Mouse (Mus musculus): Measurements from ENCODE around the gene Ficd.

Ficd gene

GRCm38 (mm10) chr5:113731174-113731573, 4.4 kb upstream of the Ficd start:
- no peak for DNase-seq

DNA sequence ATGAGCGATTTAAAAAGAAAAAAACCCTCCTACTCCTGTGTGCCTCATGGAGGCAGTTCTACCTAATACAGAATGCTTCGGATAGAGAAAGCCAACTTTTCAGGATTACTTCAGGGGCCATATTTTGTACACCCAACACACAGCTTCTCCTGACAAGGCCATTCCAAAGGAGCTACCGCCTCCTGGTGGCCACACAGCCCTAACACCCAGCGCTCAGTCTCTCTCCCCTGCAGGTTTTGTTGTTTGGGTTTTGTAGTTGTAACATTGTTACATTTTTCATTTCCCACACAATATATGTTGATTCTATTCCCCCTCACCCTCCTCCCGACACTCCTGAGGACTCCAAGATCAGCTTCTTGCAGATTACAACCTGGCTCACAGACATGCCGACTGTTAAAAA, 3.4 kb upstream of the Ficd start:
- peak; percentile 57 for DNase-seq

GRCm38 (mm10) chr5:113734376-113734775, 1.2 kb upstream of the Ficd start:
- no peak for DNase-seq

DNA sequence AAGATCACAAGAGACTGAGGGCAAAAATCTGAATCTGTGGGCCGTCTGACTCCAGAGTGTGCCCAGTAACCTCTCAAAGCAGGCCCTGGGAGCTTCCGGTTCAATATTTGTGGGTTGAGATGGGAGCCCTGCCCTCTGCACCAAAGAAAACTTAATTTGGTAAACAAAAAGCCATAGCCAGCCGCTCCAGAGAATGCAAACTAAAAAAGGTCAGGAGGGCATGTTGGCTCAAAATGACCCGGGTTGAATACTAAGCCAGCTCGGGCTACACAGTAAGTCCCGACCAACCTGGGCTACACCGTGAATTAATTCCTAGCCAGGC, 619 bp upstream of the Ficd start:
- no peak for DNase-seq

DNA sequence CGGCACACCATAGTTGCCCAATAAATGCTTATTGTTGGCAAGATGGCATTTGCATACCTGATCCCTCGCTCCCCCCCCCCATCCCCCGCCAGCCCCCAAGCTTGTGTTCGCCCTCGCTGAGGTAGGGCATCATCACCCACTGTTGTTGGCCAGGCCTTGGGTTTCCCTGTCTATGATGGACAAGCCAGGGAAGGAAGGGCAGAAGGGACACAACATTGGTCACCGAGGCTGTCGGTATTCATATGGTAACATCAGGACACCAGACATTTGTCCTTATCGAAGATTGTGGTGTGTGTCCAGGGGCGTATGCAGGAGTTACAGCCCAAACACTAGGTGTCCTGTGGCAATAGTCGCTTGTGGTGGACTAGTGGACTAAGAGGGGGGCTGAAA, 505 bp downstream of the Ficd start:
- DNase-seq = no peak

GRCm38 (mm10) chr5:113736522-113737164, 1.0 kb downstream of the Ficd start:
- DNase-seq = peak; percentile 28

DNA sequence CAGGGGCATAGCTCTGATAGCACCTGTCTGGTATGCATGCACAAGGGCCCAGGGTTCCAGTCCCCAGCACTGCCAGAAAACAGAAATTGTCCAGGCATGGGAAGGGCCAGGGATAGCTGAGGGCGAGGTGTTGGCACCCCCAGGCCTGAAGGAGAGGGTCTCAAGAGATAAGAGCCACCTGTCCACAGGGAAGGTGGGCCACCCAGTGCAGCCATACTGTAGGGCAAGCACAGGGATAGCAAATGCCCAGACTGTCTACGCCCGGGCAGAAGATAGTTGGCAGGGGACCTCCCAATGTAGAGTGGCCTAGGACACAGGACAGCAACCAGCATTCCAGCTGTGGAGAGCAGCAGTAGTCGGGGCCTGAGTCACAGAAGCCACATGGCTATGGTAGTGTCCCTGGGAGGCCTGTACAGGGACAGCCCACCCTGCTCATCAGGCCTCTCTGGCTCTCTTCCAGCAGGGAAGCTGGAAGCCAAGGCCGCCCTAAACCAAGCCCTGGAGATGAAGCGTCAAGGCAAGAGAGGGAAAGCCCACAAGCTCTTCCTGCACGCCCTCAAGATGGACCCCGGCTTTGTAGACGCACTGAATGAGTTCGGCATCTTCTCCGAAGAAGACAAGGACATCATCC, 2.1 kb downstream of the Ficd start:
- no peak for DNase-seq

DNA sequence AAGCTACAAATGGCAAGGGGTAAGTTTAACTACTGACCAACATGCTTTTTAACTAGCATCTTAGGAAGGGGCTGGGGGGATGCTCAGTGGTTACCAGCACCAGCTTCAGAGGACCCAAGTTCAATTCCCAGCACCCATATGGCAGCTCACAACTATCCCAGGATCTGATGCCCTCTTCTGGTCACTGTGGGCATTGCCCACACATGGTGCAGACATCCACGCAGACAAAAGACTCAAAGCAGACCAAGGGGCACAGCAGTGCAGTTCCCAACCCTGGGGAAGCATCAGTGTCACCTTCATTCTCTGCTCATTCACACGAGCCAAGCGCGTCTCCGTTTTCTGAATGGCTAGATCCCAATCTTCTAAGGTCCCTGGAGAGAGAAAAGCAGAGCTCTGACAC, 12.0 kb downstream of the Ficd start:
- no peak for DNase-seq

- no peak for DNase-seq
These were observed 13.1 kb downstream of the Ficd start for GRCm38 (mm10) chr5:113748556-113749331.

DNA sequence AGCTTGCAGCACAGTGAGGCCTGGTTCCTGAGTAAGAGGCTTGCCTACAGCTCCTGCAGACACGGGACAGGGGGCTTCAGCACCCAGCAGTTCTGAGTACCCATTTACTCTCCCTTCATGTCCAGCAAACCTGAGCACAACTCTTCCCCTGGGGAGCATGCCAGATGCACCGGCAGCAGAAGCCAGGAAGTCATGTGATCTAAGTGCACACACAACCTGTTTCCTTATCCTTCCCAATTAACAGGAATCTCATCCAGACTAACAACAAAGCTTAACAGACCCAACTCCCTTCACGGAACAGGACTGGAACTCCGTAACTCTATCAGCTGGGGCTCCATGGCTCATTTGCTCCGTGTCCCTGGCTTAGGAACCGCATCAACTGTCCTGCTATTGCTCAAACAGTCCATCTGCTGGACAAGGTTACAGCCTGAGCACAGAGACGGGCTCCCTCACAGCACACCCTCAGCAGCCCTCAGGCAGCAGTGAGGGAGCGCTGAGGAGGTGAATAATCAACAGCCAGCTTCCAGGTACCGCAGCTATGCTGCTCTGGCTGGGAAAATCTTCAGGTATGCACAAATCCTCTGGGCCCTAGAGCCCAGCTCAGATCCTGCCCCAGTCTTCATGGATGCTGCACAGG, 16.0 kb downstream of the Ficd start:
- no peak for DNase-seq

GRCm38 (mm10) chr5:113755347-113756030, 19.9 kb downstream of the Ficd start:
- DNase-seq = no peak

- no peak for DNase-seq
These were observed 26.0 kb downstream of the Ficd start for GRCm38 (mm10) chr5:113761585-113761984.

GRCm38 (mm10) chr5:113764426-113764825, 28.8 kb downstream of the Ficd start:
- DNase-seq = no peak

- DNase-seq = no peak
These were observed 30.3 kb downstream of the Ficd start for GRCm38 (mm10) chr5:113765641-113766526.

DNA sequence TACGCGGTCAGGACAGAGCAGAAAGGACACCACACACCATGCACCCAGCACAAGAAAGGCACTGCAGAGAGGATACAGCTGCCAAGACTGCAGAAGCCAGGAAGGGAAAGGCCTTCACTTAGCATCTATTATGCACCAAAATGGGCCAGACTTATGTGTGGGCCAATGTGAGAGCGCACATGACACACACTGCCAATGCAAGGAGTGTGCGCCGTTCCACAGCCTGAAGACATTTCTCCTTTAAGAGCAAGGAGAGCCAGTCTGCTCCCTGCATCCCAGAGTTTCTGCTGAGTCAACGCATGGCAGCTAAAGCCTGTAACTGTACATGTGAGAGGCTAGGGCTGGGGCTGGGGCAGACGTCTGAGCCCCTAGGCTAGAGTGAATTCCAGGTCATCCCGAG, 33.2 kb downstream of the Ficd start:
- no peak for DNase-seq

DNA sequence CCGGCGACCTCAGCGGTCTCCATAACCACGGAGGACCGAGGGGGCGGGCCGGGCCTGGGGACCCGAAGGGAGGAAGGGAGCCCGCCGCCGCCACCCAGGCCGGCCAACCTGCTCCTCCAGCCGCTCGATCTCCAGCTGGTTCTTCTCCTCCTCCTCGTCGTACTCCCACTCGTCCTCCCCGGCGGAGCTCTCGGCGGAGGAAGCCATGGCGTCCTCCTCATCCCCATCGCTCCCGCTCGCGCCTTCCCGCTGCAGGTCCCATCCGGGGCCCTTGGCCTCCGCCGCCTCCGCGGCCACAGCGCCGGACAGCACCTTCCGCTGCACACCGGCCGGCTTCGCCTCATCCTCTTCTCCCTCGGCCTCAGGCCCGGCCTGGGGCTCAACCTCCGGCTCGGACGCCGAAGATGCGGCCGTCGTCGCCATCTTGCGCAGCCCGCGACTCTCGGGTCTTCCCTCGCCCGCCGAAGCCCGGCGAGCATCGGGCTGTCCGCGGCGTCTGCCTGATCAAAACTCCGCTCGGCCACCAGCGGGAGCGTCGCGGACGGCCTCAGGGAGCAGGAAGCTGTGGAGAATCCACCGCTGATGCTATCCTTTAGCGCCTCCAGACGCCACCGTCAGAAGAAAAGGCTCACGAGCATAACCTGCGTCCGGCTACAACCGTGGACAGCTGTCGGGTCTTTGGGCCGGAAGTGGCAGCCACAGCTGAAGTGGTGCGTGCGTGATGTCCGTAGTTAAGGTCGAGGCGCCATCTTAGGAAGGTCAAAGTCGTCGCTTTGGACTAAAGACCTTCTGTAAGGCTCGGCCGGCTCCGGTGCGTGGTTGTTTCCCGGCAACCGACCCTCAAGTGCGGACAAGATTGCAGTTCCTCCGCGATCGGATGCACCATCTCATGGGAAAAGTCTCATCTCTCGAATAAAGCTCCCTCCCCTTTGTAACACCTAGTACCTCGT, 35.9 kb downstream of the Ficd start:
- DNase-seq = peak; percentile 84

DNA sequence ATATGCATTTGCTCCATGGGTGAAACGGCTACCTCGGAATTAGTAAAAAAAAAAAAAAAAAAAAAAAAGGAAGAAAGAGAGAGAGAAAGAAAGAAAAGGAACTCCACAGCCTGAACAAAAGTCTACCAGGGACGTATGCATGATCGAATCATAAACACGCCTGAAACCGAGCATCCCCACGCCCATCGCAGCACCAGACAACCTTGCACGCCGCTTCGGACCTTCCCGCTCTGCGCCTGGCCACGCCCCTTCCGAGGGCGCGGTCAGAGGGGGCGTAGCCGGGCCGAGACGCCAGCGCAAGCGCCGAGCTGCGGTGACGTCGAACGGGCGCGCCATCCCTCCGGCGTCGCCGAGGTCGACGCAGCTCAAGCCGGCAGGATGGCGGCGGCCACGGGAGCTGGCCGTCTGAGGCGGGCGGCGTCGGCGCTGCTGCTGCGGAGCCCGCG, 36.9 kb downstream of the Ficd start, which contains the start of the genes Sart3 and Iscu:
Sart3 (minus strand) TSS at position 61 of the 446 bp plus-strand sequence.
Iscu (plus strand) TSS at position 299 of the 446 bp plus-strand sequence.
- DNase-seq = peak; percentile 97

- no peak for DNase-seq
These were observed 37.4 kb downstream of the Ficd start for GRCm38 (mm10) chr5:113772905-113773519.

GRCm38 (mm10) chr5:113773664-113774063, 38.1 kb downstream of the Ficd start:
- peak; percentile 94 for DNase-seq

DNA sequence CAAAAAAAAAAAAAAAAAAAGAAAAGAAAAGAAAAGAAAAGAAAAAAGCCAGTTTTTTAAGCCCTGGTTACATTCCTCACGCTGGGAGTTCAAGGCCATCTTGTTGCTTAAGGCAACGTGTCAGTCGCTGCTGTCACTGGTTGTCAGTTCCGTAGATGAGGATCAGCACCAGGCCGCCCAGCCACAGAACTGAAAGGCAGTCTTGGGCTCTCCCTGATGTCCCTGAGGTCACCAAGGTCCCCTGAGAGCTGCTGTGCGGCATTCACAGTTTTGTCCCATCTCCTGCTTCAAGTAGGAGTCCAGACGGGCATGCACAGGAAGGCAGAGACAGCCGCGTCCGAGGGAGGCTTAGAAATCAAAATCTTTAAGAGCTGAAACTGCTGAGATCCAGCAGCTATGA, 40.0 kb downstream of the Ficd start:
- DNase-seq = no peak

Data from thymus, postnatal 14 days (tissue).